In genomic region chr2:76065292-76065691, GRCm38 (mm10) we compare ENCODE assay signal across 16 mouse cellular contexts.
DNase-seq lines count a peak whose midpoint lies in the region; ATAC-seq and TF ChIP-seq lines count a peak whose summit lies in the region.
"Had no signal": no experiment of that assay in that cellular context is flagged by ENCODE, and none has a peak within 500 bp of the region (broad histone marks: within the 10 kb centered on the region; RNA-seq: fewer than 3 reads in every experiment).

No protein-coding gene starts in this region.

- no peak for TF ChIP-seq CTCF in CH12.LX (conservative IDR thresholded peaks at IDR 0.05 in 1 of 2, IDR thresholded peaks at IDR 0.05 in 1 of 2; ENCODE audit: low read depth in 2 of 2, low read length in 2 of 2)
- no peak for TF ChIP-seq CTCF in lung, postnatal 0 days (IDR thresholded peaks at IDR 0.05)
- TF ChIP-seq CTCF in midbrain, postnatal 0 days (IDR thresholded peaks at IDR 0.05) = no peak

- H3K9ac ChIP-seq in intestine, embryonic 14.5 days (ENCODE audit: low read length) = no peak overlapping the region
- H3K9ac ChIP-seq in intestine, embryonic 16.5 days (ENCODE audit: low read depth, low read length) = no peak overlapping the region
- H3K9ac ChIP-seq in CH12.LX (ENCODE audit: insufficient read depth, low read depth) = no peak overlapping the region
- H3K9ac ChIP-seq in heart, embryonic 11.5 days (ENCODE audit: low read depth, low read length) = no peak overlapping the region
- no peak overlapping the region for H3K9ac ChIP-seq in lung, postnatal 0 days (replicated peaks; ENCODE audit: low read depth)
- no peak overlapping the region for H3K9ac ChIP-seq in midbrain, postnatal 0 days (replicated peaks; ENCODE audit: low read length, poor library complexity, severe bottlenecking)
- H3K9ac ChIP-seq: midbrain, embryonic 13.5 days had no signal

- H3K9me3 ChIP-seq in intestine, embryonic 14.5 days (ENCODE audit: control insufficient read depth, low read length) = no peaks in the 10 kb centered on the region
- H3K9me3 ChIP-seq in intestine, embryonic 16.5 days (ENCODE audit: control insufficient read depth, low read length) = no peaks in the 10 kb centered on the region
- H3K9me3 ChIP-seq in CH12.LX (replicated peaks; ENCODE audit: low read length) = no peaks in the 10 kb centered on the region
- no peaks in the 10 kb centered on the region for H3K9me3 ChIP-seq in heart, embryonic 11.5 days (replicated peaks; ENCODE audit: control insufficient read depth, low read length)
- H3K9me3 ChIP-seq in lung, postnatal 0 days (ENCODE audit: low read length) = no peaks in the 10 kb centered on the region
- no peaks in the 10 kb centered on the region for H3K9me3 ChIP-seq in midbrain, postnatal 0 days (ENCODE audit: low read length)
- H3K9me3 ChIP-seq: midbrain, embryonic 13.5 days had no signal

- ATAC-seq in intestine, embryonic 14.5 days (replicated peaks; ENCODE audit: low FRiP score, low TSS enrichment, low read depth) = no peak
- no peak for ATAC-seq in intestine, embryonic 16.5 days
- no peak for ATAC-seq in heart, embryonic 11.5 days (replicated peaks; ENCODE audit: insufficient number of reproducible peaks, low FRiP score, low TSS enrichment)
- ATAC-seq in lung, postnatal 0 days = no peak
- ATAC-seq in erythroid progenitor cell, adult 5-6 weeks (replicated peaks; ENCODE audit: low FRiP score, poor library complexity, severe bottlenecking) = no peak
- ATAC-seq in midbrain, postnatal 0 days (ENCODE audit: low FRiP score) = no peak
- ATAC-seq: hindbrain, postnatal 0 days; midbrain, embryonic 13.5 days; Patski had no signal

- 26% methylated on average over 7 of the region's 7 CpGs for WGBS in intestine, embryonic 14.5 days
- 33% methylated on average over 7 of the region's 7 CpGs for WGBS in intestine, embryonic 16.5 days
- WGBS in heart, embryonic 11.5 days (ENCODE audit: insufficient replicate concordance) = 37% methylated on average over 7 of the region's 7 CpGs
- WGBS in lung, postnatal 0 days = 20% methylated on average over 7 of the region's 7 CpGs
- WGBS in midbrain, postnatal 0 days = 78% methylated on average over 7 of the region's 7 CpGs

- H3K4me3 ChIP-seq in intestine, embryonic 14.5 days (ENCODE audit: low read depth, low read length) = no peak overlapping the region
- H3K4me3 ChIP-seq in intestine, embryonic 16.5 days (ENCODE audit: low read length) = no peak overlapping the region
- peak overlapping the region in 1 of 3 experiments; percentile 4 for H3K4me3 ChIP-seq in CH12.LX (replicated peaks in 1 of 3; ENCODE audit: low read depth in 2 of 3, low read length in 2 of 3, poor library complexity in 1 of 3)
- no peak overlapping the region for H3K4me3 ChIP-seq in heart, embryonic 11.5 days (ENCODE audit: low read depth, low read length)
- H3K4me3 ChIP-seq in lung, postnatal 0 days (ENCODE audit: low read depth, low read length) = no peak overlapping the region
- no peak overlapping the region for H3K4me3 ChIP-seq in midbrain, postnatal 0 days (ENCODE audit: low read depth, low read length)
- H3K4me3 ChIP-seq: midbrain, embryonic 13.5 days had no signal

- no peaks in the 10 kb centered on the region for H3K79me2 ChIP-seq in CH12.LX (replicated peaks; ENCODE audit: control insufficient read depth, extremely low read depth, insufficient read depth, poor library complexity, severe bottlenecking)

- peak overlapping the region; percentile 8; the same call in 1 of the 2 replicates for H3K4me2 ChIP-seq in intestine, embryonic 14.5 days (ENCODE audit: low read length)
- H3K4me2 ChIP-seq in intestine, embryonic 16.5 days (ENCODE audit: low read depth, low read length) = no peak overlapping the region
- H3K4me2 ChIP-seq in CH12.LX (ENCODE audit: insufficient read depth, low read depth, poor library complexity, severe bottlenecking) = peak overlapping the region; percentile 26; the same call in 1 of the 2 replicates
- H3K4me2 ChIP-seq in heart, embryonic 11.5 days = 0 out of 2 replicates have a peak overlapping the region, but pooled peaks have one; percentile 11
- peak overlapping the region; percentile 6; the same call in 1 of the 2 replicates for H3K4me2 ChIP-seq in lung, postnatal 0 days (replicated peaks; ENCODE audit: low read depth, low read length)
- H3K4me2 ChIP-seq in midbrain, postnatal 0 days (ENCODE audit: low read depth, low read length, poor library complexity, severe bottlenecking) = no peak overlapping the region
- H3K4me2 ChIP-seq: midbrain, embryonic 13.5 days had no signal

- in situ Hi-C loops in CH12.LX (cut with MboI; ENCODE audit: low pct_ligation_motif_present, low pct_unique_long_range_greater_than_20kb, low sequenced_read_pairs) = no loop called here

- dilution Hi-C loops in CH12.LX (cut with MboI; ENCODE audit: extremely low pct_ligation_motif_present, extremely low pct_unique_long_range_greater_than_20kb, low sequenced_read_pairs) = no loop called here

- TF ChIP-seq EP300 in CH12.LX (IDR thresholded peaks at IDR 0.05; ENCODE audit: low read length) = no peak
- no peak for TF ChIP-seq EP300 in lung, postnatal 0 days (IDR thresholded peaks at IDR 0.05)

- H3K27ac ChIP-seq in intestine, embryonic 14.5 days (ENCODE audit: low read depth) = no peak overlapping the region
- H3K27ac ChIP-seq in intestine, embryonic 16.5 days (ENCODE audit: low read length) = no peak overlapping the region
- H3K27ac ChIP-seq in CH12.LX (ENCODE audit: insufficient read depth, low read depth) = no peak overlapping the region
- no peak overlapping the region for H3K27ac ChIP-seq in heart, embryonic 11.5 days (ENCODE audit: low read depth, low read length)
- H3K27ac ChIP-seq in lung, postnatal 0 days (ENCODE audit: low read length) = no peak overlapping the region
- H3K27ac ChIP-seq in midbrain, postnatal 0 days (ENCODE audit: low read depth, low read length) = no peak overlapping the region
- H3K27ac ChIP-seq: hindbrain, postnatal 0 days; midbrain, embryonic 13.5 days had no signal

- no peak for TF ChIP-seq RAD21 in CH12.LX (IDR thresholded peaks at IDR 0.05; ENCODE audit: low read depth, low read length)

- TF ChIP-seq POLR2A in CH12.LX (IDR thresholded peaks at IDR 0.05; ENCODE audit: low read depth, low read length) = no peak

- no peaks in the 10 kb centered on the region for H3K36me3 ChIP-seq in intestine, embryonic 14.5 days (ENCODE audit: control insufficient read depth, insufficient read depth, low read length)
- no peaks in the 10 kb centered on the region for H3K36me3 ChIP-seq in intestine, embryonic 16.5 days (ENCODE audit: control insufficient read depth, insufficient read depth, low read length)
- H3K36me3 ChIP-seq in CH12.LX (replicated peaks in 1 of 2; ENCODE audit: control insufficient read depth in 1 of 2, insufficient read depth in 1 of 2, low read length in 1 of 2) = no peaks in the 10 kb centered on the region
- H3K36me3 ChIP-seq in heart, embryonic 11.5 days (ENCODE audit: control insufficient read depth, insufficient read depth, low read length) = no peaks in the 10 kb centered on the region
- H3K36me3 ChIP-seq in lung, postnatal 0 days (ENCODE audit: insufficient read depth, low read length) = no peaks in the 10 kb centered on the region
- H3K36me3 ChIP-seq in midbrain, postnatal 0 days (ENCODE audit: insufficient read depth, low read length) = no peaks in the 10 kb centered on the region
- H3K36me3 ChIP-seq: midbrain, embryonic 13.5 days had no signal

- no peak for DNase-seq in intestine, embryonic 14.5 days (ENCODE audit: low spot score)
- DNase-seq in CH12.LX (ENCODE audit: extremely low read depth) = no peak
- DNase-seq in lung, postnatal 0 days (ENCODE audit: low spot score) = no peak
- DNase-seq in adrenal gland, postnatal 10 days = no peak
- DNase-seq in midbrain, postnatal 0 days (ENCODE audit: low spot score) = no peak
- DNase-seq: cerebellum, adult 18-20 months; embryo, embryonic 11 days; gastrocnemius, postnatal 36 days; layer of hippocampus, adult 9-11 months; right cerebral cortex, postnatal 25 days had no signal

- H3K27me3 ChIP-seq in intestine, embryonic 14.5 days (replicated peaks; ENCODE audit: control insufficient read depth, insufficient read depth, low read length) = no peaks in the 10 kb centered on the region
- H3K27me3 ChIP-seq in intestine, embryonic 16.5 days (replicated peaks; ENCODE audit: control insufficient read depth, insufficient read depth, low read length) = no peaks in the 10 kb centered on the region
- no peaks in the 10 kb centered on the region for H3K27me3 ChIP-seq in CH12.LX (replicated peaks)
- no peaks in the 10 kb centered on the region for H3K27me3 ChIP-seq in heart, embryonic 11.5 days (ENCODE audit: control insufficient read depth, insufficient read depth, low read length)
- H3K27me3 ChIP-seq in lung, postnatal 0 days (replicated peaks; ENCODE audit: insufficient read depth, low read length) = no peaks in the 10 kb centered on the region
- H3K27me3 ChIP-seq in midbrain, postnatal 0 days (ENCODE audit: insufficient read depth, low read length) = no peaks in the 10 kb centered on the region
- H3K27me3 ChIP-seq: midbrain, embryonic 13.5 days had no signal

- peaks cover 36% of the 10 kb centered on the region for H3K4me1 ChIP-seq in intestine, embryonic 14.5 days (replicated peaks; ENCODE audit: control insufficient read depth, insufficient read depth, low read length)
- no peaks in the 10 kb centered on the region; the same call in 1 of the 2 replicates for H3K4me1 ChIP-seq in intestine, embryonic 16.5 days (ENCODE audit: control insufficient read depth, insufficient read depth, low read length)
- H3K4me1 ChIP-seq in CH12.LX (ENCODE audit: control insufficient read depth in 1 of 2, insufficient read depth in 2 of 2) = peaks cover 0 to 24% of the 10 kb centered on the region in 2 experiments; a peak in 3 of 4 replicates
- peaks cover 14% of the 10 kb centered on the region for H3K4me1 ChIP-seq in heart, embryonic 11.5 days (ENCODE audit: control insufficient read depth, insufficient read depth, low read length)
- no peaks in the 10 kb centered on the region for H3K4me1 ChIP-seq in lung, postnatal 0 days (ENCODE audit: insufficient read depth, low read depth, low read length)
- no peaks in the 10 kb centered on the region for H3K4me1 ChIP-seq in midbrain, postnatal 0 days (ENCODE audit: insufficient read depth, low read length)

TF ChIP-seq in CH12.LX, 34 proteins besides CTCF, POLR2A, EP300 and RAD21:
- TF ChIP-seq POLR2AphosphoS2 (IDR thresholded peaks at IDR 0.05; ENCODE audit: low read depth, low read length) = no peak
- no peak for TF ChIP-seq JUN (IDR thresholded peaks at IDR 0.05; ENCODE audit: insufficient read depth, low read depth, low read length)
- no peak for TF ChIP-seq USF2 (conservative IDR thresholded peaks at IDR 0.05; ENCODE audit: low read depth, low read length)
- TF ChIP-seq SMC3 (IDR thresholded peaks at IDR 0.05; ENCODE audit: low read depth, low read length) = no peak
- no peak for TF ChIP-seq ZNF384 (IDR thresholded peaks at IDR 0.05; ENCODE audit: low read depth, low read length)
- no peak for TF ChIP-seq GABPA (IDR thresholded peaks at IDR 0.05; ENCODE audit: insufficient replicate concordance, low read depth, low read length)
- no peak for TF ChIP-seq NRF1 (IDR thresholded peaks at IDR 0.05; ENCODE audit: low read depth, low read length)
- no peak for TF ChIP-seq E2F4 (IDR thresholded peaks at IDR 0.05; ENCODE audit: insufficient replicate concordance, low read depth, low read length)

Comparison
In these comparisons a context has a peak if more than half of its experiments do, and no peak if none do; other contexts are left out.
1. H3K4me2 ChIP-seq: peak in intestine, embryonic 14.5 days (single experiment), CH12.LX (single experiment), heart, embryonic 11.5 days (single experiment) and lung, postnatal 0 days (single experiment); none in intestine, embryonic 16.5 days (single experiment) and midbrain, postnatal 0 days (single experiment).